Mouse (Mus musculus) forebrain, embryonic 15.5 days (tissue): ENCODE measurements around the gene Ctbs. TPM values are rescaled to one million over a fixed set of nuclear protein-coding genes. Genes with fewer than 3 reads are reported as not detected.

Source experiments
- ATAC-seq: fragments of 200-750 bp; cut with Nextera tagmentation; replicated peaks from 2 replicates; pipeline ENCODE4 v1.8.0; 2017; ENCODE audit warnings: mild to moderate bottlenecking, moderate TSS enrichment, moderate library complexity
- H3K27ac ChIP-seq: fragments of 300-500 bp; sonication (generic); replicated peaks from 2 replicates; pipeline ENCODE4 v1.5.1; 2015; ENCODE audit warnings: mild to moderate bottlenecking, inconsistent platforms
- H3K27me3 ChIP-seq: fragments of 300-500 bp; sonication (generic); 2 replicates; pipeline ENCODE4 v1.6.1; 2015; ENCODE audit warnings: inconsistent platforms
- H3K36me3 ChIP-seq: fragments of 300-500 bp; sonication (generic); 2 replicates; pipeline ENCODE4 v1.6.1; 2015; ENCODE audit warnings: mild to moderate bottlenecking, inconsistent platforms
- H3K4me1 ChIP-seq: fragments of 300-500 bp; sonication (generic); 2 replicates; pipeline ENCODE4 v1.6.1; 2015; ENCODE audit warnings: inconsistent platforms
- H3K4me2 ChIP-seq: fragments of 300-500 bp; sonication (generic); replicated peaks from 2 replicates; pipeline ENCODE4 v1.6.1; 2015; ENCODE audit warnings: mild to moderate bottlenecking, inconsistent platforms
- H3K4me3 ChIP-seq: fragments of 300-500 bp; sonication (generic); 2 replicates; pipeline ENCODE4 v1.5.1; 2015; ENCODE audit warnings: mild to moderate bottlenecking, inconsistent platforms
- H3K9ac ChIP-seq: fragments of 300-500 bp; sonication (generic); replicated peaks from 2 replicates; pipeline ENCODE4 v1.6.1; 2015; ENCODE audit warnings: mild to moderate bottlenecking, inconsistent platforms
- H3K9me3 ChIP-seq: fragments of 300-500 bp; sonication (generic); 2 replicates; pipeline ENCODE4 v1.6.1; 2016; ENCODE audit warnings: inconsistent platforms
- WGBS: fragments of 180-500 bp; shearing (Covaris S2); methylation state at CpG from one replicate; pipeline ENCODE4 v1.1.7; 2015; ENCODE audit warnings: mixed read lengths; 5-methylcytosine and 5-hydroxymethylcytosine counted together
- polyA plus RNA-seq: library from polyadenylated mRNA; unstranded; fragments of >200 nt; fragmentation: Nextera tagmentation; extraction: Ambion mirVana; gene quantifications from 2 replicates; pipeline ENCODE4 v1.2.1, GENCODE M21; 2015

Gene Ctbs
- polyA plus RNA-seq, 1 experiment from 2014 or later, result 4.0 TPM

DNA sequence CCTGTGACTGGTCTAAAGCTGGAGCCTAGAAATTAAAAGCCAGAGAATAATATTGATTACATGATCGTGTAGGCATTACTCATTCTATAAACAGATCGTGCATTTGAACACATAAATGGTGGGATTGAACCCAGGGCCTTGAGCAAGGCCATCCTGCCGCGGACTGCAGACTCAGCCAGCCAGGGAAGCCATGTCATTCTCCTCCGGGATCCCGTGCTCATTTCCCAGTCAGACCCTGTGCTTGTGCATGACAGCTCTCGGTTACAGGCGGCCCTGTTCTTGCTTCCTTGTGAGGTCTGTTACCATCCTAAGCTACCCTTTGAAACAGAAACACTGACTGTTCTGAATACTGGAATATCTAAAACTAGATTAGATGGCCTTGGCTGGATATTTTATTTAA is 14.9 kb upstream of the Ctbs start:
- WGBS, result 92% methylated on average over 8 of the region's 8 CpGs

DNA sequence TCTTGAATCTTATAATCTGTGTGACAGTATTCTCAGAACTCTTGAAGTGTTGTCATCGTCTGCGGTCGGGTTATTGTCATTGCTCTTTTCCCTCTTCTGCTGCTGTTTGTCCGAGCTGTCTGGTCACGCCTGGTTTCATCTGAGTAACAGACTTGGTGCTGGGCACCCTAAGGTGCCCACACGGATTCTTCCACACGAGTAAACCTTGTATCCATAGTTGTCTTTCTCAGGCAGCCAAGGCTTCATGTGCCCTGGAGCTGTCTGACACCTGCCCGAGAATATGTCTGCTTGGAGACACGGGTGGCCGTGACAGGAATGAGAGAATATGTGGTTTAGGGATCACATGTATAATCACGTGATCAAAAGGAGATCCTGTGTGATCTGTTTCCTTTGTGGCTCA is 14.1 kb upstream of the Ctbs start:
- no peak overlapping the region for H3K4me3 ChIP-seq
- no peak overlapping the region for H3K4me2 ChIP-seq
- H3K36me3 ChIP-seq, result peaks cover 50% of the 10 kb centered on the region
- no peaks in the 10 kb centered on the region for H3K9me3 ChIP-seq
- no peak for ATAC-seq
- WGBS, result 93% methylated on average over 11 of the region's 11 CpGs
- no peak overlapping the region for H3K9ac ChIP-seq
- no peak overlapping the region for H3K27ac ChIP-seq
- no peaks in the 10 kb centered on the region for H3K27me3 ChIP-seq
- no peaks in the 10 kb centered on the region for H3K4me1 ChIP-seq

More for the DNA sequence above, 14.9 kb upstream of the Ctbs start:
- Histone ChIP-seq H3K9ac (no peak overlapping the region), H3K9me3 (no peaks in the 10 kb centered on the region), H3K4me2 (no peak overlapping the region), H3K27ac (no peak overlapping the region), H3K4me1 (no peaks in the 10 kb centered on the region), H3K27me3 (no peaks in the 10 kb centered on the region), H3K36me3 (peaks cover 52% of the 10 kb centered on the region), H3K4me3 (no peak overlapping the region)
- no peak for ATAC-seq

- no peak for ATAC-seq
- H3K36me3 ChIP-seq, result peaks cover 50% of the 10 kb centered on the region
- no peak overlapping the region for H3K27ac ChIP-seq
- no peaks in the 10 kb centered on the region for H3K27me3 ChIP-seq
- no peak overlapping the region for H3K9ac ChIP-seq
- no peak overlapping the region for H3K4me3 ChIP-seq
- no peaks in the 10 kb centered on the region for H3K4me1 ChIP-seq
- H3K4me2 ChIP-seq, result no peak overlapping the region
- H3K9me3 ChIP-seq, result no peaks in the 10 kb centered on the region
- 95% methylated on average over 8 of the region's 8 CpGs for WGBS
Observed at GRCm38 (mm10) chr3:146436114-146436513, 13.5 kb upstream of the Ctbs start.

DNA sequence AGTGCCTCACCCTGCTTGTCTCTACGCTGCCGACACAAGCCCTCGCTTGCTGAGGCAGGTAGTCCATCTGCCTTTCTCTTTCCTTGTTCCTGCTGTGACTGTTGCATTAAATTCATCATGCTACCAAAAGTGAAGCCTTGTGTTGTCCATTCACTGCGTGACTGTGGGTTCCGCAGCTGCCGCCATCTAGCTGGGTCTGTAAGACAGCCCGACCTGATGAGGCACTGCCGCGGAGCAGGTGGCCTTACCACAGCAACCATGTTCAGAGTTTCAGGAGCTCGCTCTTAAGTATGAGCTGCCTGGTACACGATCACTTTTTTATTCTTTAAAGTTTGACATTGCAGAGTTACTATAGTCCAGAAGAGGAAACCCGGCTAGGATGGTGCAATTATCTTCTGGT is 9.6 kb upstream of the Ctbs start:
- no peaks in the 10 kb centered on the region for H3K4me1 ChIP-seq
- H3K4me3 ChIP-seq, result no peak overlapping the region
- WGBS, result 93% methylated on average over 12 of the region's 12 CpGs
- H3K27me3 ChIP-seq, result no peaks in the 10 kb centered on the region
- H3K4me2 ChIP-seq, result no peak overlapping the region
- no peak for ATAC-seq
- no peak overlapping the region for H3K9ac ChIP-seq
- H3K27ac ChIP-seq, result no peak overlapping the region
- peaks cover 33% of the 10 kb centered on the region for H3K36me3 ChIP-seq
- H3K9me3 ChIP-seq, result no peaks in the 10 kb centered on the region

DNA sequence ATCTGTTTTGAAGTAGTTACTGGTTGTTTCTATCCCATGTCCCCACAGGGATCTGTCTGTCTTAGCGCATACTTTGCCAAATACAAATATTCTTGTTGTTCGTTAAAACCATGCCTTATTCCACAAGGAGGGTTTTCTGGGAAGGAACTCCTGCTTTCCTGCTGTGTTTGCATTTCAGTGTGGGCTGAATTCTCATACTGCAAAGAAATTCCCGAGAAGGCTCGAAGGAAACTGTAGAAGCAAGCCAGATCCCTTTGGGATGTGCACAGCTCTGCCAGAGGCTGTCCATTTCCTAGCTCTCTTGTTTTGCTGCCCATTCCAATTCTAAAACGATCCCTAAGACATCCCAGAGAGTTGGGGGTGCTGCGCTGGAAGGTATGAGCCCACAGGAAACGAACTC is 9.2 kb upstream of the Ctbs start:
- Histone ChIP-seq H3K9me3 (no peaks in the 10 kb centered on the region), H3K9ac (no peak overlapping the region), H3K4me1 (no peaks in the 10 kb centered on the region), H3K27ac (no peak overlapping the region), H3K4me3 (no peak overlapping the region), H3K4me2 (no peak overlapping the region), H3K27me3 (no peaks in the 10 kb centered on the region), H3K36me3 (peaks cover 33% of the 10 kb centered on the region)
- 86% methylated on average over 7 of the region's 7 CpGs for WGBS
- ATAC-seq, result no peak

DNA sequence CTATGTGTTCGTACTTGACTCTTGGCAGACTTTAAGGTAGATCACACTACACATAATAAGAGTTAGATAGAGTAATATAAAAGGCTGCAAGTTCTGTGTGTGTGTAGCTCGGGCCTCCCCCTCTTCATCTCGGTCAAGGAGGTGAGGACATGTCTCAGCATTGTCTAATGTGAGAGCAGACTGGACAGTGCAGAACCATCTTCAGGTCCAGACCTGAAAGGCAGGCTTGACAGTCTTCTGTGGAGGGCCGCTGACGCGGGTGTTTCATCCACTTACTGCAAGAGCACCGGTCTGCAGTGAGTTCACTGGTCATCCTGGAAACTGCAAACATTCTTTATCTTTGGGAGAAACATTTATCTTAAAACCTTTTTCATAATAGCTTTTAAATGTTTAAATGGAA is 7.1 kb upstream of the Ctbs start:
- ATAC-seq, result no peak
- no peaks in the 10 kb centered on the region for H3K4me1 ChIP-seq
- H3K27ac ChIP-seq, result no peak overlapping the region
- H3K27me3 ChIP-seq, result no peaks in the 10 kb centered on the region
- 95% methylated on average over 7 of the region's 7 CpGs for WGBS
- peaks cover 20% of the 10 kb centered on the region for H3K36me3 ChIP-seq
- no peaks in the 10 kb centered on the region for H3K9me3 ChIP-seq
- no peak overlapping the region for H3K4me3 ChIP-seq
- no peak overlapping the region for H3K9ac ChIP-seq
- no peak overlapping the region for H3K4me2 ChIP-seq

DNA sequence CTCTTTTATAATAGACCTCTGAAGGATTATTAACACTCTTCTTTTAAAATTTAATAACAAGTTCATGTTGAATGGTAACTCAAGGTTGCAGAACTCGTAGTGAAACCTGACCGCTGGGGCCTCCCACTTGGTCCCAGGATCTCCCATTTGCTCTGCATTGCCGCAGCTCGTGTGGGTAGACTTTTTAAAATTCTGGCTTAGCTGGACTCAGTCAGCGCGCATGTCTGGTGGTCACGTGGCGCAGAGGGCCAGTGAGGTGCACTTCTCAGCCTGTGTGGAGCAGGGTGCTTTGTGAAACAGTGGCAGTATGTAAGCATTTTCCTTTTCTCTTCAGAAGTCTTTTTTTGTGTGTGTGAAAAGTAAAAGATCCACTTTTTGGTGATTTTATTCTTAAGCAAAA is 6.7 kb upstream of the Ctbs start:
- no peak for ATAC-seq
- H3K4me1 ChIP-seq, result no peaks in the 10 kb centered on the region
- no peak overlapping the region for H3K9ac ChIP-seq
- H3K27me3 ChIP-seq, result no peaks in the 10 kb centered on the region
- 86% methylated on average over 8 of the region's 8 CpGs for WGBS
- H3K36me3 ChIP-seq, result peaks cover 17% of the 10 kb centered on the region
- no peak overlapping the region for H3K27ac ChIP-seq
- H3K4me3 ChIP-seq, result no peak overlapping the region
- H3K9me3 ChIP-seq, result no peaks in the 10 kb centered on the region
- no peak overlapping the region for H3K4me2 ChIP-seq

DNA sequence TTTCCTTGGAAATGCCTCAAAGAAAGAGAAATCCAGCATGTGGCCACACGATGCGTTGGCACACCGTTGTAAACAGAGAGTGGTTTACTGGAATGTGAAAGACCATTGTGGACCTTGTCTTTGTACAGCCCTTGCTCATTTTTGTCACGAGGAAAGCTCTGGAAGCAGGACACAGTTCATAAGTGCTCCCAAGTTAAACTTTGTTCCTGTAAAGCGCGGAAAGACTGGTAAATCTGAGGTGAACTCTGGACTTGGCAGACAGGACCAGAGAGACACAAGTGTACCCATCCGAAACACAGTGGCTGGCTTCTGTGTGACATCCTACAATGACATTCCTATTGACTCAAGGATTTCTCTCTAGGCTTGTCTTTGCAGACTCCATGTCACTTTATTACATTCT is 6.2 kb upstream of the Ctbs start:
- 82% methylated on average over 7 of the region's 7 CpGs for WGBS
- H3K27me3 ChIP-seq, result no peaks in the 10 kb centered on the region
- H3K4me1 ChIP-seq, result no peaks in the 10 kb centered on the region
- peaks cover 13% of the 10 kb centered on the region for H3K36me3 ChIP-seq
- H3K9me3 ChIP-seq, result no peaks in the 10 kb centered on the region
- no peak overlapping the region for H3K9ac ChIP-seq
- ATAC-seq, result no peak
- H3K4me2 ChIP-seq, result no peak overlapping the region
- no peak overlapping the region for H3K4me3 ChIP-seq
- no peak overlapping the region for H3K27ac ChIP-seq

- 94% methylated on average over 7 of the region's 7 CpGs for WGBS
- Histone ChIP-seq H3K9me3 (no peaks in the 10 kb centered on the region), H3K4me2 (no peak overlapping the region), H3K36me3 (peaks cover 8% of the 10 kb centered on the region; the same call in 1 of the 2 replicates), H3K4me1 (peaks cover 2% of the 10 kb centered on the region; the same call in 1 of the 2 replicates), H3K9ac (no peak overlapping the region), H3K27ac (no peak overlapping the region), H3K4me3 (no peak overlapping the region), H3K27me3 (no peaks in the 10 kb centered on the region)
- ATAC-seq, result no peak
Observed at GRCm38 (mm10) chr3:146444880-146445279, 4.7 kb upstream of the Ctbs start.

GRCm38 (mm10) chr3:146447156-146447555 is 2.4 kb upstream of the Ctbs start:
- H3K27ac ChIP-seq, result no peak overlapping the region
- ATAC-seq, result no peak
- H3K4me3 ChIP-seq, result no peak overlapping the region
- no peak overlapping the region for H3K4me2 ChIP-seq
- no peak overlapping the region for H3K9ac ChIP-seq
- H3K9me3 ChIP-seq, result no peaks in the 10 kb centered on the region
- H3K36me3 ChIP-seq, result peaks cover 4% of the 10 kb centered on the region; the same call in 1 of the 2 replicates
- H3K27me3 ChIP-seq, result no peaks in the 10 kb centered on the region
- 88% methylated on average over 5 of the region's 5 CpGs for WGBS
- H3K4me1 ChIP-seq, result peaks cover 9% of the 10 kb centered on the region

- H3K9ac ChIP-seq, result no peak overlapping the region
- no peak overlapping the region for H3K4me2 ChIP-seq
- H3K9me3 ChIP-seq, result no peaks in the 10 kb centered on the region
- no peak overlapping the region for H3K27ac ChIP-seq
- H3K27me3 ChIP-seq, result no peaks in the 10 kb centered on the region
- WGBS, result 93% methylated on average over 3 of the region's 3 CpGs
- ATAC-seq, result no peak
- H3K36me3 ChIP-seq, result peaks cover 4% of the 10 kb centered on the region; the same call in 1 of the 2 replicates
- H3K4me1 ChIP-seq, result peaks cover 9% of the 10 kb centered on the region
- H3K4me3 ChIP-seq, result no peak overlapping the region
Observed at GRCm38 (mm10) chr3:146447598-146447997, 2.0 kb upstream of the Ctbs start.

- no peaks in the 10 kb centered on the region for H3K27me3 ChIP-seq
- H3K4me3 ChIP-seq, result no peak overlapping the region
- peaks cover 4% of the 10 kb centered on the region; the same call in 1 of the 2 replicates for H3K36me3 ChIP-seq
- H3K9ac ChIP-seq, result no peak overlapping the region
- no peak overlapping the region for H3K4me2 ChIP-seq
- WGBS, result 92% methylated on average over 10 of the region's 10 CpGs
- H3K4me1 ChIP-seq, result peaks cover 9% of the 10 kb centered on the region
- no peak for ATAC-seq
- H3K9me3 ChIP-seq, result no peaks in the 10 kb centered on the region
- no peak overlapping the region for H3K27ac ChIP-seq
Observed at GRCm38 (mm10) chr3:146448372-146448771, 1.2 kb upstream of the Ctbs start.

DNA sequence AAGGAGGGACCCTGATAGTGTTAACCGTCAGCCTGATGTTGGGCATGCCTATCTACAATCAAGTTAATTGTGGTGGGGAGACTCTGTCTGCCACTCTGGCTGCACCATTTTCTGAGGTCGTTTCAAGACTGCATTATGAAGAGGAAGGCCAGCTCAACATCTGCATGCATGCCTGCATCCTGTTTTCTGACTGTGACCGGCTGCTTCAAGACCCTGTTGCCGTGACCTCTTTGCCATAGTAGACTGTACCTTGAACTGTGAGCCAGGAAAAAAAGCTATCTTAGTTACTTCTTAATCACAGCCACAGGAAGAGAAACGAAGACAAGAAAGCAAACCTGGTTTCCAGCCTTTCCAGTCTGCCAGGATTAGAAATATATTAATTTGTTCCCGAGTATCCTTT is 626 bp upstream of the Ctbs start:
- ATAC-seq, result no peak
- H3K9me3 ChIP-seq, result no peaks in the 10 kb centered on the region
- H3K9ac ChIP-seq, result no peak overlapping the region
- no peaks in the 10 kb centered on the region for H3K27me3 ChIP-seq
- H3K36me3 ChIP-seq, result peaks cover 4% of the 10 kb centered on the region; the same call in 1 of the 2 replicates
- H3K27ac ChIP-seq, result no peak overlapping the region
- no peak overlapping the region for H3K4me3 ChIP-seq
- WGBS, result 80% methylated on average over 6 of the region's 6 CpGs
- H3K4me2 ChIP-seq, result no peak overlapping the region
- peaks cover 9% of the 10 kb centered on the region for H3K4me1 ChIP-seq
